15 mouse cellular contexts compared by ENCODE assay signal in the genomic region with DNA sequence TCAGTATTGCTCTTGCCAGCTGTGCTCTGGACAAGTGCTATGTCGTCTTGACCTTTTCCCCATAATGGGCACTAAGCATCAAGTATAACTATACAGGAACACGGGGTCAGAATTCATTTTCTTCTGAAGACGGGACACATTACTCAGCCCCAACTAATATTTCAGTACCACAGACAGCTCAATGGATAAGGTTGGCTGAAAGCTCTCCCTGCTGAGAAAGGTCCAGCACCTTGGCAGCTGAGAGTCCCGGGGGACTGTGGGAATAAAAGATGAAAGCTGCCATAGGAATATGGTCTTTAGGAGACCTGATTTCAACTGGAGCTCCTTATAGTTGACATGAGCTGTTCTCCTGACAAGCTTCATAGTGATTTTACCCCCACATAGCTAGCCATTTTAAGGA.
DNase-seq lines count a peak whose midpoint lies in the region; ATAC-seq and TF ChIP-seq lines count a peak whose summit lies in the region.
"Had no signal": no experiment of that assay in that cellular context is flagged by ENCODE, and none has a peak within 500 bp of the region (broad histone marks: within the 10 kb centered on the region; RNA-seq: fewer than 3 reads in every experiment).

No protein-coding gene starts in this region.

- no peaks in the 10 kb centered on the region for H3K36me3 ChIP-seq in ES-E14 (ENCODE audit: control insufficient read depth, insufficient read depth, low read length, poor library complexity, severe bottlenecking)
- H3K36me3 ChIP-seq: liver, embryonic 13.5 days; midbrain, embryonic 10.5 days; neural tube, embryonic 15.5 days had no signal

- H3K9ac ChIP-seq in ES-E14 (ENCODE audit: insufficient read depth, low read depth, low read length, poor library complexity, severe bottlenecking): no peak overlapping the region
- H3K9ac ChIP-seq: liver, embryonic 13.5 days; neural tube, embryonic 15.5 days had no signal

- no peaks in the 10 kb centered on the region for H3K4me1 ChIP-seq in ES-E14 (ENCODE audit: control insufficient read depth in 2 of 2, insufficient read depth in 2 of 2, low read length in 2 of 2, poor library complexity in 1 of 2)
- H3K4me1 ChIP-seq: liver, embryonic 13.5 days; midbrain, embryonic 10.5 days; neural tube, embryonic 15.5 days had no signal

- in situ Hi-C loops in ES-E14 (cut with MboI; ENCODE audit: low sequenced_read_pairs in 2 of 2, unreplicated experiment in 2 of 2): no loop called here

- H3K9me3 ChIP-seq in ES-E14 (ENCODE audit: control insufficient read depth, insufficient read depth, low read depth, low read length): no peaks in the 10 kb centered on the region
- H3K9me3 ChIP-seq: liver, embryonic 13.5 days; midbrain, embryonic 10.5 days; neural tube, embryonic 15.5 days had no signal

- no peak overlapping the region for H3K27ac ChIP-seq in ES-E14 (ENCODE audit: insufficient read depth, low read depth, low read length, poor library complexity, severe bottlenecking)
- H3K27ac ChIP-seq: liver, embryonic 13.5 days; midbrain, embryonic 10.5 days; neural tube, embryonic 15.5 days had no signal

- H3K4me3 ChIP-seq in ES-E14 (ENCODE audit: insufficient read depth in 1 of 2, low read depth in 1 of 2, low read length in 2 of 2, poor library complexity in 1 of 2, severe bottlenecking in 1 of 2): no peak overlapping the region
- H3K4me3 ChIP-seq: liver, embryonic 13.5 days; midbrain, embryonic 10.5 days; neural tube, embryonic 15.5 days had no signal

- no peak for ATAC-seq in cerebellum, adult (ENCODE audit: insufficient number of reproducible peaks, low FRiP score, low TSS enrichment)
- ATAC-seq: inflammation-experienced regulatory T-cells, adult 6 months had no signal

- peak; percentile 50 to 67 for DNase-seq in cerebellum, postnatal 10 days
- peak; percentile 1 for DNase-seq in kidney, postnatal 14 days
- DNase-seq in kidney, adult 9 months: no peak
- DNase-seq in ES-E14 (ENCODE audit: low read depth, low spot score): peak; percentile 15
- DNase-seq in ZHBTc4 (ENCODE audit: low read depth, low spot score): peak; percentile 9
- DNase-seq in frontal cortex, adult 2 months (ENCODE audit: extremely low spot score in 1 of 2, low spot score in 1 of 2): no peak
- no peak for DNase-seq in urinary bladder, postnatal 36 days (ENCODE audit: low spot score in 2 of 2)
- DNase-seq: gastrocnemius, postnatal 36 days; liver, embryonic 13.5 days; lung, postnatal 10 days; spleen, adult 18-20 months had no signal

TF ChIP-seq in ES-E14, 5 proteins besides CTCF, POLR2A, EP300 and RAD21:
- no peak for TF ChIP-seq HCFC1 (IDR thresholded peaks at IDR 0.05; ENCODE audit: borderline replicate concordance, insufficient read depth, low read length)
- TF ChIP-seq ZNF384 (IDR thresholded peaks at IDR 0.05; ENCODE audit: low read depth, low read length): no peak
- no peak for TF ChIP-seq ZC3H11A (IDR thresholded peaks at IDR 0.05; ENCODE audit: borderline replicate concordance, low read depth, low read length)
- no peak for TF ChIP-seq CHD2 (IDR thresholded peaks at IDR 0.05; ENCODE audit: low read depth, low read length)
- no peak for TF ChIP-seq MAFK (IDR thresholded peaks at IDR 0.05; ENCODE audit: insufficient read depth, low read depth, low read length)
TF ChIP-seq in ES-E14: peak in this region for 0.

Comparison
In these comparisons a context has a peak if more than half of its experiments do, and no peak if none do; other contexts are left out.
1. DNase-seq: peak in cerebellum, postnatal 10 days (2 of 2), kidney, postnatal 14 days (single experiment), ES-E14 (single experiment) and ZHBTc4 (single experiment); none in kidney, adult 9 months (single experiment), frontal cortex, adult 2 months (0 of 2) and urinary bladder, postnatal 36 days (0 of 2).